Mouse (Mus musculus): ENCODE measurements around the gene Cacna1f. TPM values are rescaled to one million over a fixed set of nuclear protein-coding genes. Genes with fewer than 3 reads are reported as not detected.

Cacna1f gene
- total RNA-seq, 2 experiments from 2014 or later: not detected

- ATAC-seq (replicated peaks; ENCODE audit: low FRiP score, poor library complexity, severe bottlenecking): 0 out of 2 replicates have a peak, but pooled peaks have one; percentile 5
Measured at GRCm38 (mm10) chrX:7670921-7671623, 64.2 kb downstream of the Cacna1f start, which contains the start of gene Plp2. Plp2 (minus strand) TSS chrX:7671390.

- ATAC-seq (replicated peaks; ENCODE audit: low FRiP score, poor library complexity, severe bottlenecking): no peak
Measured at GRCm38 (mm10) chrX:7672739-7673138, 65.9 kb downstream of the Cacna1f start.

GRCm38 (mm10) chrX:7673578-7674281 lies 66.8 kb downstream of the Cacna1f start:
- ATAC-seq (replicated peaks; ENCODE audit: low FRiP score, poor library complexity, severe bottlenecking): no peak

- no peak for ATAC-seq (replicated peaks; ENCODE audit: low FRiP score, poor library complexity, severe bottlenecking)
Measured at GRCm38 (mm10) chrX:7674284-7675000, 67.6 kb downstream of the Cacna1f start.

GRCm38 (mm10) chrX:7675001-7675380 lies 68.1 kb downstream of the Cacna1f start:
- ATAC-seq (replicated peaks; ENCODE audit: low FRiP score, poor library complexity, severe bottlenecking): no peak

GRCm38 (mm10) chrX:7678986-7679385 lies 72.1 kb downstream of the Cacna1f start:
- ATAC-seq (replicated peaks; ENCODE audit: low FRiP score, poor library complexity, severe bottlenecking): no peak

- ATAC-seq (replicated peaks; ENCODE audit: low FRiP score, poor library complexity, severe bottlenecking): peak; percentile 99
Measured at GRCm38 (mm10) chrX:7679405-7680056, 72.6 kb downstream of the Cacna1f start.

GRCm38 (mm10) chrX:7680057-7680412 lies 73.2 kb downstream of the Cacna1f start:
- 0 out of 2 replicates have a peak, but pooled peaks have one; percentile 28 for ATAC-seq (replicated peaks; ENCODE audit: low FRiP score, poor library complexity, severe bottlenecking)

GRCm38 (mm10) chrX:7680864-7681263 lies 74.0 kb downstream of the Cacna1f start, which contains the start of gene Magix:
Magix (minus strand) TSS chrX:7681251.
- ATAC-seq (replicated peaks; ENCODE audit: low FRiP score, poor library complexity, severe bottlenecking): no peak

Other genes with a start within 250 kb of the Cacna1f start
- gene Usp27x, start 231.3 kb upstream of the Cacna1f start, total RNA-seq (2015; ENCODE audit: low replicate concordance): 0.38 TPM in 1 of 2 replicates, not detected in the other
- not detected in 2 replicates for gene Usp27x, start 231.3 kb upstream of the Cacna1f start, total RNA-seq (2017; ENCODE audit: low replicate concordance)
- gene Foxp3, start 33.4 kb upstream of the Cacna1f start, total RNA-seq (2015; ENCODE audit: low replicate concordance): not detected in 2 replicates
- not detected in 2 replicates for gene Foxp3, start 33.4 kb upstream of the Cacna1f start, total RNA-seq (2017; ENCODE audit: low replicate concordance)
- gene Ppp1r3f, start 32.8 kb upstream of the Cacna1f start, total RNA-seq (2015; ENCODE audit: low replicate concordance): not detected in 2 replicates
- 0.68 TPM in 1 of 2 replicates, not detected in the other for gene Ppp1r3f, start 32.8 kb upstream of the Cacna1f start, total RNA-seq (2017; ENCODE audit: low replicate concordance)
- 3.1 and 4.0 TPM in 2 replicates for gene Ccdc22, start 1.6 kb upstream of the Cacna1f start, total RNA-seq (2015; ENCODE audit: low replicate concordance)
- 6.0 and 6.4 TPM in 2 replicates for gene Ccdc22, start 1.6 kb upstream of the Cacna1f start, total RNA-seq (2017; ENCODE audit: low replicate concordance)
- 15.6 TPM in 1 of 2 replicates, not detected in the other for gene Syp, start 31.4 kb downstream of the Cacna1f start, total RNA-seq (2015; ENCODE audit: low replicate concordance)
- gene Syp, start 31.4 kb downstream of the Cacna1f start, total RNA-seq (2017; ENCODE audit: low replicate concordance): 0.28 and 0.51 TPM in 2 replicates
- 2.5 and 5.0 TPM in 2 replicates for gene Prickle3, start 50.2 kb downstream of the Cacna1f start, total RNA-seq (2015; ENCODE audit: low replicate concordance)
- gene Prickle3, start 50.2 kb downstream of the Cacna1f start, total RNA-seq (2017; ENCODE audit: low replicate concordance): 1.0 and 2.1 TPM in 2 replicates
- gene Plp2, start 64.3 kb downstream of the Cacna1f start, total RNA-seq (2015; ENCODE audit: low replicate concordance): 137 and 180 TPM in 2 replicates
- 26.9 and 37.0 TPM in 2 replicates for gene Plp2, start 64.3 kb downstream of the Cacna1f start, total RNA-seq (2017; ENCODE audit: low replicate concordance)
- not detected in 2 replicates for gene Magix, start 74.2 kb downstream of the Cacna1f start, total RNA-seq (2015; ENCODE audit: low replicate concordance)
- gene Magix, start 74.2 kb downstream of the Cacna1f start, total RNA-seq (2017; ENCODE audit: low replicate concordance): 0.09 TPM in 1 of 2 replicates, not detected in the other
- 7.9 and 13.4 TPM in 2 replicates for gene Gpkow, start 90.0 kb downstream of the Cacna1f start, total RNA-seq (2015; ENCODE audit: low replicate concordance)
- 9.0 and 11.3 TPM in 2 replicates for gene Gpkow, start 90.0 kb downstream of the Cacna1f start, total RNA-seq (2017; ENCODE audit: low replicate concordance)
- gene Wdr45, start 107.2 kb downstream of the Cacna1f start, total RNA-seq (2015; ENCODE audit: low replicate concordance): 139 and 161 TPM in 2 replicates
- 102 and 111 TPM in 2 replicates for gene Wdr45, start 107.2 kb downstream of the Cacna1f start, total RNA-seq (2017; ENCODE audit: low replicate concordance)
- not detected in 2 replicates for gene Gm45208, start 115.2 kb downstream of the Cacna1f start, total RNA-seq (2015; ENCODE audit: low replicate concordance)
- gene Gm45208, start 115.2 kb downstream of the Cacna1f start, total RNA-seq (2017; ENCODE audit: low replicate concordance): not detected in 2 replicates
- 4.8 and 10.0 TPM in 2 replicates for gene Praf2, start 121.4 kb downstream of the Cacna1f start, total RNA-seq (2015; ENCODE audit: low replicate concordance)
- 1.5 and 2.8 TPM in 2 replicates for gene Praf2, start 121.4 kb downstream of the Cacna1f start, total RNA-seq (2017; ENCODE audit: low replicate concordance)
- gene Ccdc120, start 143.8 kb downstream of the Cacna1f start, total RNA-seq (2015; ENCODE audit: low replicate concordance): not detected in 2 replicates
- gene Ccdc120, start 143.8 kb downstream of the Cacna1f start, total RNA-seq (2017; ENCODE audit: low replicate concordance): 1.8 TPM in 1 of 2 replicates, not detected in the other
- 16.1 and 20.2 TPM in 2 replicates for gene Tfe3, start 155.5 kb downstream of the Cacna1f start, total RNA-seq (2015; ENCODE audit: low replicate concordance)
- gene Tfe3, start 155.5 kb downstream of the Cacna1f start, total RNA-seq (2017; ENCODE audit: low replicate concordance): 7.1 and 18.2 TPM in 2 replicates
- gene Gripap1, start 182.7 kb downstream of the Cacna1f start, total RNA-seq (2015; ENCODE audit: low replicate concordance): 146 and 177 TPM in 2 replicates
- gene Gripap1, start 182.7 kb downstream of the Cacna1f start, total RNA-seq (2017; ENCODE audit: low replicate concordance): 200 and 207 TPM in 2 replicates
- 4.8 and 5.4 TPM in 2 replicates for gene Kcnd1, start 215.2 kb downstream of the Cacna1f start, total RNA-seq (2015; ENCODE audit: low replicate concordance)
- gene Kcnd1, start 215.2 kb downstream of the Cacna1f start, total RNA-seq (2017; ENCODE audit: low replicate concordance): 3.6 and 4.5 TPM in 2 replicates
- 399 and 555 TPM in 2 replicates for gene Otud5, start 234.3 kb downstream of the Cacna1f start, total RNA-seq (2015; ENCODE audit: low replicate concordance)
- gene Otud5, start 234.3 kb downstream of the Cacna1f start, total RNA-seq (2017; ENCODE audit: low replicate concordance): 691 and 1,009 TPM in 2 replicates

Data from erythroblast, adult 5-6 weeks (primary cell).